Mouse (Mus musculus): ENCODE results near the gene 1700015F17Rik. TPM values are rescaled to one million over a fixed set of nuclear protein-coding genes. Genes with fewer than 3 reads are reported as not detected.

Gene 1700015F17Rik
- polyA plus RNA-seq (2012; fragmentation: generic; extraction: Trizol), result not detected
- long read RNA-seq, experiment 1, result 0 reads
- long read RNA-seq, experiment 2, result 0 reads

DNA sequence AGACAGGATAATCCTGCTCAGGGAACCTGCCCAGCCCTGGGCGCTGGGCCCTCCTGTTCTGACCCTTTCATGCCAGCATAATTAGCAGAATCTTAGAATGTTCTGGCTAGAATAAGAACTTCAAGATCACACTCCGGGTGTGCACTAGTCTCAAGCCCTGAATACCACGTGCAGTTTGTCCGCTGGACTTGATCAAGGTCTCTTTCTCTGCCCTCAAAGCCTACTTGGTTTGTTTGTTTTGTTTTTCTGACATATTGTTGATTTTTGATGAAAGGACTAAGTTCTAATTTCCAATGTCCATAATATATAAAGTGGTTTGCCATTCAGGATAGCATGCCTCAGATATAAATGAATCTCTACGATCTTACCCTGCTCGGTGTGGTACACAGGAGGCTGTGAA lies at the start of gene 1700015F17Rik:
TSS of gene 1700015F17Rik (minus strand) at position 101 of the 400 bp plus-strand sequence.
- Histone ChIP-seq H3K79me3 (ENCODE audit: low read depth) (no peaks in the 10 kb centered on the region), H3K27me3 (ENCODE audit: control insufficient read depth, insufficient read depth, insufficient read length) (no peaks in the 10 kb centered on the region), H3ac (ENCODE audit: control insufficient read depth, insufficient read length, low read depth) (no peak within 1 kb of the TSS), H3K79me2 (ENCODE audit: control insufficient read depth, insufficient read depth) (no peaks in the 10 kb centered on the region), H3K36me3 (ENCODE audit: control insufficient read depth, insufficient read depth) (no peaks in the 10 kb centered on the region), H3K4me3 (ENCODE audit: insufficient read depth, poor library complexity, severe bottlenecking) (no peak within 1 kb of the TSS)
- TF ChIP-seq USF1 (IDR thresholded peaks at IDR 0.05; ENCODE audit: low read depth), result no peak
- no peak for TF ChIP-seq MAX (IDR thresholded peaks at IDR 0.05)
- TF ChIP-seq MYOD1 (IDR thresholded peaks at IDR 0.05; ENCODE audit: control insufficient read depth, insufficient read length, low read depth), result no peak
- TF ChIP-seq MYOG (IDR thresholded peaks at IDR 0.05; ENCODE audit: control insufficient read depth, extremely low read depth, insufficient read length), result no peak
- no peak for TF ChIP-seq CTCF (IDR thresholded peaks at IDR 0.05; ENCODE audit: control insufficient read depth, insufficient read depth, insufficient read length)
- no peak for TF ChIP-seq FOSL1 (IDR thresholded peaks at IDR 0.05; ENCODE audit: insufficient read depth, low read length, poor library complexity, severe bottlenecking)
- TF ChIP-seq CEBPB (IDR thresholded peaks at IDR 0.05; ENCODE audit: low read depth), result no peak

DNA sequence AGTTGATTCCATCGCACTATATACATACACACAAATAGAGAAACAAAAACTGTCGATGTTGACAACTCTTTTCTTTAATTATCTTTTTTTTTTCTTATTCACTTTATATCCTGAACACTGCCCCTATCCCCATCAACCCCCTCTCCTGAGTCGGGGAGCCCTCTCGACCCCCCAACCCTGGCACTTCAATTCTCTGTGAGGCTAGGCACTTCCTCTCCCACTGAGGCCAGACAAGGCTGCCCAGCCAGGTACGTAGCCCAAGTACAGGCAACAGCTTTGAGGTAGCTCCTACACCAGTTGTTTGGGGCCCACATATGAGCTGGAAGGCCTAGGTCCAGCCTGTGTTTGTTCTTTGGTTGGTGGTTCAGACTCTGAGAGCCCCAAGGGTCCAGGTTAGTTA lies 36.5 kb upstream of the 1700015F17Rik start:
- H3K27me3 ChIP-seq (ENCODE audit: control insufficient read depth, insufficient read depth, insufficient read length), result no peaks in the 10 kb centered on the region
- H3K36me3 ChIP-seq (ENCODE audit: control insufficient read depth, insufficient read depth), result peaks cover 11% of the 10 kb centered on the region
- peaks cover 36% of the 10 kb centered on the region for H3K79me2 ChIP-seq (ENCODE audit: control insufficient read depth, insufficient read depth)
- no peak overlapping the region for H3K4me3 ChIP-seq (ENCODE audit: insufficient read depth, poor library complexity, severe bottlenecking)
- H3ac ChIP-seq (ENCODE audit: control insufficient read depth, insufficient read length, low read depth), result no peak overlapping the region
- peaks cover 24% of the 10 kb centered on the region for H3K79me3 ChIP-seq (ENCODE audit: low read depth)
- TF ChIP-seq MYOG (IDR thresholded peaks at IDR 0.05; ENCODE audit: control insufficient read depth, extremely low read depth, insufficient read length) (no peak), CTCF (IDR thresholded peaks at IDR 0.05; ENCODE audit: control insufficient read depth, insufficient read depth, insufficient read length) (no peak), MYOD1 (IDR thresholded peaks at IDR 0.05; ENCODE audit: control insufficient read depth, insufficient read length, low read depth) (no peak), USF1 (IDR thresholded peaks at IDR 0.05; ENCODE audit: low read depth) (no peak), CEBPB (IDR thresholded peaks at IDR 0.05; ENCODE audit: low read depth) (no peak), FOSL1 (IDR thresholded peaks at IDR 0.05; ENCODE audit: insufficient read depth, low read length, poor library complexity, severe bottlenecking) (no peak), MAX (IDR thresholded peaks at IDR 0.05) (no peak)

DNA sequence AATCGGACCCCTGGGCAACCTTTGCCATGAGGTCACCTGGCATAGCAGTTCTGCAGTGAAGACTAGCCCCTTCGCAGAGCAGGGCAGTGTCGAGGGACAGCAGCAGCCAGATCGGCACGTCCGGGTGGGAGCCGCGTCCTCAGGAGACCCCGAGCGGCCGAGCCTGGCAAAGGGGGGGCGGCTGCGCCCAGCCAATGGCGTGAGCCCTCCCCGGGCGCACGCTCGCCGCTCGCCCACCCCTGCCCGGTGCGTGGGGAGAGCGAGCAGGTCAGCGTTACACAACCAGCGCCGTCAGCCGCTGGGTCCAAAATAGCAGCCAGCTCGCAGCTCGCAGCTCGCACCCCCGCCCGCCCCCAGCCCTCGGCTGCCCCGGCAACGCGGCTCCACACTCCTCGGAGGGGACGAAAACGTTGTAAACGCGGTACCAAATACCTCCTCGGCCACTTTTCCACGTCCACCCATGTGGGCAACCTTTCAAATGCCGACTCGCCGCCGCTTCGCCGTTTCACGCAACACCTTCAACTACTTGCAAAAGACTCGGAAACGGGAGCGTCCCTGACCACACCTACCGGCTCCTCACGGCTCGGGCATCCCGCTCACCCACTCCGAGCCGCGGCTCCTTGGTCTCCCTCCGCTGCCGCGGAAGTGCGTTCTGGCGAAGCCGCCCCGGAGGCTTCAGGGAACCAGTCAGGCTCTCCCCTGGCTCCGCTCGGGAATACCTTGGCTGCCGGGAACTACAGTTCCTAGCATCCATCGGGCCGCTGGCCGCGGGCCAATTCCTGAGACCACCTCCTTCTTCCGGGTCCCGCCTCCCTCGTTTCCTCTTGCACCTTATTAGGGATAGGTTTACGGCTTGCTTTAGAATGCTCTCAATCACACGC lies 35.5 kb upstream of the 1700015F17Rik start, which contains the start of gene Cldn12:
TSS of gene Cldn12 (minus strand) at position 763 of the 881 bp plus-strand sequence.
- H3ac ChIP-seq (ENCODE audit: control insufficient read depth, insufficient read length, low read depth), result peak within 1 kb of the TSS; percentile 88
- peaks cover 44% of the 10 kb centered on the region for H3K79me2 ChIP-seq (ENCODE audit: control insufficient read depth, insufficient read depth)
- H3K4me3 ChIP-seq (ENCODE audit: insufficient read depth, poor library complexity, severe bottlenecking), result peak within 1 kb of the TSS; percentile 76
- H3K79me3 ChIP-seq (ENCODE audit: low read depth), result peaks cover 29% of the 10 kb centered on the region
- peaks cover 20% of the 10 kb centered on the region for H3K36me3 ChIP-seq (ENCODE audit: control insufficient read depth, insufficient read depth)
- TF ChIP-seq MAX (IDR thresholded peaks at IDR 0.05), result peak; percentile 49
- TF ChIP-seq MYOG (IDR thresholded peaks at IDR 0.05; ENCODE audit: control insufficient read depth, extremely low read depth, insufficient read length), result no peak
- TF ChIP-seq FOSL1 (IDR thresholded peaks at IDR 0.05; ENCODE audit: insufficient read depth, low read length, poor library complexity, severe bottlenecking), result no peak
- TF ChIP-seq MYOD1 (IDR thresholded peaks at IDR 0.05; ENCODE audit: control insufficient read depth, insufficient read length, low read depth), result no peak
- no peaks in the 10 kb centered on the region for H3K27me3 ChIP-seq (ENCODE audit: control insufficient read depth, insufficient read depth, insufficient read length)

DNA sequence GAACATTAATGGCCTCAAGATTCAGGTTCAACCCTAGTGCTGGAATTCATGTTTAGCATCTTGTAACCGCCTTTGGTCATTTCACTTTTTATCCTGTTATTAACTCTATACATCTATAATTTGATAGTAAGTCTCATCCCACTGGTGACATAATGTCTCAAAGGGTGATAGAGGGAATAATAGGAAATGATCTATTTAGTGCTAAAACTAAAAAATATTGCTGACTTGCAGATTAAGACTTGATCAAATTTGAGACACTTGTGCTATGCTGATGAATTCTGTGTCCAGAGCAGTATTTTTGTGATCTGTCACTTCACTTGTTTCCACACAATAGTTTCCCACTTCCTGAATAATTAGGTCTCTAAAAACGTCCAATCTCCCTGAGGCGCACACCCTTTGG lies 32.5 kb upstream of the 1700015F17Rik start:
- H3K79me3 ChIP-seq (ENCODE audit: low read depth), result peaks cover 51% of the 10 kb centered on the region
- H3K79me2 ChIP-seq (ENCODE audit: control insufficient read depth, insufficient read depth), result peaks cover 74% of the 10 kb centered on the region
- no peaks in the 10 kb centered on the region for H3K27me3 ChIP-seq (ENCODE audit: control insufficient read depth, insufficient read depth, insufficient read length)
- TF ChIP-seq MYOD1 (IDR thresholded peaks at IDR 0.05; ENCODE audit: control insufficient read depth, insufficient read length, low read depth), result no peak
- no peak for TF ChIP-seq CEBPB (IDR thresholded peaks at IDR 0.05; ENCODE audit: low read depth)
- TF ChIP-seq USF1 (IDR thresholded peaks at IDR 0.05; ENCODE audit: low read depth), result no peak
- TF ChIP-seq MYOG (IDR thresholded peaks at IDR 0.05; ENCODE audit: control insufficient read depth, extremely low read depth, insufficient read length), result no peak
- TF ChIP-seq CTCF (IDR thresholded peaks at IDR 0.05; ENCODE audit: control insufficient read depth, insufficient read depth, insufficient read length), result no peak
- TF ChIP-seq FOSL1 (IDR thresholded peaks at IDR 0.05; ENCODE audit: insufficient read depth, low read length, poor library complexity, severe bottlenecking), result no peak
- no peak for TF ChIP-seq MAX (IDR thresholded peaks at IDR 0.05)
- H3K4me3 ChIP-seq (ENCODE audit: insufficient read depth, poor library complexity, severe bottlenecking), result no peak overlapping the region
- no peak overlapping the region for H3ac ChIP-seq (ENCODE audit: control insufficient read depth, insufficient read length, low read depth)
- H3K36me3 ChIP-seq (ENCODE audit: control insufficient read depth, insufficient read depth), result peaks cover 46% of the 10 kb centered on the region

DNA sequence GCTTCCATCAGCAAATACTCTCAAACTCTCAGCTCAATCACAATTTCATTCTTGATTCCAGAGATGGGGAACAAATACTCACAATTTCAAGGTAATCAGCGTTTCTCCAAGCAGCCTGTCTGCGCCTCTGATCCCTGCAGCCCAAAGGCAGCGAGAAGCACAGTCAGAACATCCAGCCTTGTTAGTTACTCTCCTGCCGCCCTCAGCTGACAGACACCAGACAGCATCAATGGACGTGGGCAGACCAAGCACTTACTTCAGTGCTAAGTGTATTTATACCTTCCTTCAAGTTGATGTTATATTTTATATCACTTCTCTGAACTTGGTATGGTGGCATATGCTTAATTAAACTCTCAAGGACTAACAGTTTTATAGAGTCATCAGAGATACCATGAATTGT lies 32.0 kb upstream of the 1700015F17Rik start:
- H3K79me2 ChIP-seq (ENCODE audit: control insufficient read depth, insufficient read depth), result peaks cover 78% of the 10 kb centered on the region
- H3ac ChIP-seq (ENCODE audit: control insufficient read depth, insufficient read length, low read depth), result peak overlapping the region; percentile 41

More for the DNA sequence above, 32.0 kb upstream of the 1700015F17Rik start:
- TF ChIP-seq MYOD1 (IDR thresholded peaks at IDR 0.05; ENCODE audit: control insufficient read depth, insufficient read length, low read depth) (no peak), CEBPB (IDR thresholded peaks at IDR 0.05; ENCODE audit: low read depth) (no peak), USF1 (IDR thresholded peaks at IDR 0.05; ENCODE audit: low read depth) (no peak), CTCF (IDR thresholded peaks at IDR 0.05; ENCODE audit: control insufficient read depth, insufficient read depth, insufficient read length) (no peak), MYOG (IDR thresholded peaks at IDR 0.05; ENCODE audit: control insufficient read depth, extremely low read depth, insufficient read length) (no peak)
- Histone ChIP-seq H3K36me3 (ENCODE audit: control insufficient read depth, insufficient read depth) (peaks cover 51% of the 10 kb centered on the region), H3K79me3 (ENCODE audit: low read depth) (peaks cover 54% of the 10 kb centered on the region), H3K4me3 (ENCODE audit: insufficient read depth, poor library complexity, severe bottlenecking) (peak overlapping the region; percentile 25), H3K27me3 (ENCODE audit: control insufficient read depth, insufficient read depth, insufficient read length) (no peaks in the 10 kb centered on the region)
